Mouse (Mus musculus): ENCODE data around the gene 2900011O08Rik.

GRCm38 (mm10) chr16:13940847-13941395 lies 45.5 kb upstream of the 2900011O08Rik start:
- TF ChIP-seq GATA1 (IDR thresholded peaks at IDR 0.05; ENCODE audit: borderline replicate concordance, low read length) (no peak), FLI1 (IDR thresholded peaks at IDR 0.05; ENCODE audit: low read length) (no peak)
